Mouse (Mus musculus) liver, embryonic 14.5 days (tissue): Measurements from ENCODE around the gene Mcf2l. TPM values are rescaled to one million over a fixed set of nuclear protein-coding genes. Genes with fewer than 3 reads are reported as not detected.

Experiments used
- ATAC-seq: fragments of 200-750 bp; cut with Nextera tagmentation; 2 replicates; pipeline ENCODE4 v1.8.0; 2017; ENCODE audit warnings: moderate number of reproducible peaks, mild to moderate bottlenecking, moderate library complexity; ENCODE audit not compliant: insufficient read depth
- DNase-seq, 3 experiments: peaks; one replicate each; pipeline ENCODE4 v3.0.0-alpha.2; 2012 to 2013; ENCODE audit warnings: low read depth in 3 of 3, low spot score in 3 of 3
- H3K27ac ChIP-seq: fragments of 300-500 bp; sonication (generic); 2 replicates; pipeline ENCODE4 v1.5.1; 2014; ENCODE audit warnings: moderate library complexity, mild to moderate bottlenecking, control low read depth, inconsistent platforms
- H3K27me3 ChIP-seq: fragments of 300-500 bp; sonication (generic); 2 replicates; pipeline ENCODE4 v1.6.1; 2014; ENCODE audit warnings: mild to moderate bottlenecking, low read length, moderate library complexity; ENCODE audit not compliant: control insufficient read depth, insufficient read depth
- H3K36me3 ChIP-seq: fragments of 300-500 bp; sonication (generic); replicated peaks from 2 replicates; pipeline ENCODE4 v1.6.1; 2014; ENCODE audit warnings: low read depth; ENCODE audit not compliant: control insufficient read depth, insufficient read depth
- H3K4me1 ChIP-seq, 2 experiments: fragments of 200-500 bp in 1 of 2; fragments of 300-500 bp in 1 of 2; sonication (generic) in 1 of 2; replicated peaks; 2 replicates each; pipeline ENCODE4 v1.6.1; 2012 to 2014; ENCODE audit warnings: antibody characterized with exemption in 1 of 2, inconsistent platforms in 1 of 2, low read length in 1 of 2; ENCODE audit not compliant: control insufficient read depth in 2 of 2, insufficient read depth in 2 of 2
- H3K4me2 ChIP-seq: fragments of 300-500 bp; sonication (generic); 2 replicates; pipeline ENCODE4 v1.6.1; 2014; ENCODE audit warnings: low read depth, mild to moderate bottlenecking, control low read depth, moderate library complexity
- H3K4me3 ChIP-seq, 2 experiments: fragments of 200-500 bp in 1 of 2; fragments of 300-500 bp in 1 of 2; sonication (generic) in 1 of 2; 2 replicates each; pipeline ENCODE4 v1.5.1; 2012 to 2014; ENCODE audit warnings: low read depth in 2 of 2, low read length in 2 of 2, mild to moderate bottlenecking in 2 of 2, control low read depth in 1 of 2, inconsistent platforms in 1 of 2, moderate library complexity in 1 of 2; ENCODE audit not compliant: insufficient read depth in 1 of 2
- H3K9ac ChIP-seq: fragments of 300-500 bp; sonication (generic); replicated peaks from 2 replicates; pipeline ENCODE4 v1.6.1; 2014; ENCODE audit warnings: mild to moderate bottlenecking, control low read depth, moderate library complexity
- H3K9me3 ChIP-seq: fragments of 300-500 bp; sonication (generic); 2 replicates; pipeline ENCODE4 v1.6.1; 2016; ENCODE audit warnings: low read length, mixed read lengths; ENCODE audit not compliant: control insufficient read depth
- CTCF ChIP-seq: IDR thresholded peaks from 2 replicates; pipeline ENCODE4 v1.5.1; 2016; ENCODE audit warnings: antibody characterized with exemption, low read depth, control low read depth
- EP300 ChIP-seq: IDR thresholded peaks from 2 replicates; pipeline ENCODE4 v1.6.1; 2016; ENCODE audit warnings: antibody characterized with exemption, low read depth
- WGBS: fragments of 180-500 bp; shearing (Covaris S2); extraction: QIAGEN DNeasy Blood & Tissue Kit; methylation state at CpG from one replicate; pipeline ENCODE4 v1.1.7; 2014; ENCODE audit not compliant: insufficient replicate concordance; 5-methylcytosine and 5-hydroxymethylcytosine counted together
- polyA plus RNA-seq, 2 experiments: library from polyadenylated mRNA; depleted of rRNA in 1 of 2; stranded (reverse) in 1 of 2; unstranded in 1 of 2; fragments of >200 nt; fragmentation: Nextera tagmentation in 1 of 2; extraction: Ambion mirVana in 1 of 2; gene quantifications; 2 replicates each; pipeline versions ENCODE4 v1.2.1 to v1.2.3; 2012 to 2014

Gene Mcf2l
- polyA plus RNA-seq, 2 experiments: 0.44 to 0.72 TPM

- TF ChIP-seq CTCF: no peak
- TF ChIP-seq EP300: no peak
- no peaks in the 10 kb centered on the region; the same call in none of the 2 replicates for H3K27me3 ChIP-seq
- 0 out of 4 replicates have a peak, but pooled peaks cover 0 to 3% of the 10 kb centered on the region in 2 experiments for H3K4me1 ChIP-seq
- no peak overlapping the region for H3K27ac ChIP-seq
- no peak for DNase-seq
- no peak for ATAC-seq
- no peak overlapping the region for H3K9ac ChIP-seq
- no peak overlapping the region for H3K4me3 ChIP-seq
- no peaks in the 10 kb centered on the region for H3K36me3 ChIP-seq
- H3K4me2 ChIP-seq: no peak overlapping the region
- no peaks in the 10 kb centered on the region for H3K9me3 ChIP-seq
- 47% methylated on average over 7 of the region's 7 CpGs for WGBS
Measured at GRCm38 (mm10) chr8:12951051-12951630, 77.5 kb downstream of the Mcf2l start.

GRCm38 (mm10) chr8:12952699-12953098, 79.1 kb downstream of the Mcf2l start:
- 55% methylated on average over 6 of the region's 6 CpGs for WGBS
- Histone ChIP-seq H3K4me2 (no peak overlapping the region), H3K36me3 (no peaks in the 10 kb centered on the region), H3K9ac (no peak overlapping the region), H3K9me3 (no peaks in the 10 kb centered on the region), H3K27me3 (no peaks in the 10 kb centered on the region; the same call in 1 of the 2 replicates), H3K4me1 (0 out of 4 replicates have a peak, but pooled peaks cover 0 to 3% of the 10 kb centered on the region in 2 experiments), H3K27ac (no peak overlapping the region), H3K4me3 (no peak overlapping the region)
- TF ChIP-seq CTCF (no peak), EP300 (no peak)
- DNase-seq: no peak
- no peak for ATAC-seq

- Histone ChIP-seq H3K27ac (no peak overlapping the region), H3K4me2 (no peak overlapping the region), H3K9me3 (no peaks in the 10 kb centered on the region), H3K27me3 (no peaks in the 10 kb centered on the region), H3K36me3 (no peaks in the 10 kb centered on the region), H3K9ac (no peak overlapping the region), H3K4me3 (no peak overlapping the region), H3K4me1 (0 out of 4 replicates have a peak, but pooled peaks cover 0 to 3% of the 10 kb centered on the region in 2 experiments)
- no peak for ATAC-seq
- TF ChIP-seq EP300 (no peak), CTCF (no peak)
- no peak for DNase-seq
- WGBS: 43% methylated on average over 8 of the region's 8 CpGs
Measured at GRCm38 (mm10) chr8:12955362-12955879, 81.8 kb downstream of the Mcf2l start.

GRCm38 (mm10) chr8:12955880-12956279, 82.3 kb downstream of the Mcf2l start:
- Histone ChIP-seq H3K4me1 (0 out of 4 replicates have a peak, but pooled peaks cover 0 to 3% of the 10 kb centered on the region in 2 experiments), H3K9me3 (no peaks in the 10 kb centered on the region), H3K27ac (no peak overlapping the region), H3K4me2 (no peak overlapping the region), H3K27me3 (no peaks in the 10 kb centered on the region), H3K36me3 (no peaks in the 10 kb centered on the region), H3K4me3 (no peak overlapping the region), H3K9ac (no peak overlapping the region)
- no peak for DNase-seq
- 43% methylated on average over 4 of the region's 4 CpGs for WGBS
- no peak for ATAC-seq
- TF ChIP-seq EP300 (no peak), CTCF (no peak)

- no peaks in the 10 kb centered on the region for H3K36me3 ChIP-seq
- no peak overlapping the region for H3K9ac ChIP-seq
Measured at GRCm38 (mm10) chr8:12956941-12957340, 83.3 kb downstream of the Mcf2l start.

More at GRCm38 (mm10) chr8:12956941-12957340, 83.3 kb downstream of the Mcf2l start:
- DNase-seq (no peak), ATAC-seq (no peak)
- 50% methylated on average over 5 of the region's 5 CpGs for WGBS
- Histone ChIP-seq H3K4me3 (no peak overlapping the region), H3K27ac (no peak overlapping the region), H3K4me1 (0 out of 4 replicates have a peak, but pooled peaks cover 0 to 3% of the 10 kb centered on the region in 2 experiments), H3K4me2 (no peak overlapping the region), H3K27me3 (no peaks in the 10 kb centered on the region), H3K9me3 (no peaks in the 10 kb centered on the region)
- TF ChIP-seq CTCF: no peak
- no peak for TF ChIP-seq EP300
